In genomic region chr7:82938311-82938710, GRCm38 (mm10) we compare ENCODE assay signal across 13 mouse cellular contexts.
DNase-seq lines count a peak whose midpoint lies in the region; ATAC-seq lines count a peak whose summit lies in the region.
"Had no signal": no experiment of that assay in that cellular context is flagged by ENCODE, and none has a peak within 500 bp of the region (broad histone marks: within the 10 kb centered on the region; RNA-seq: fewer than 3 reads in every experiment).

No protein-coding gene starts in this region.

- H3K9ac ChIP-seq in midbrain, embryonic 13.5 days (replicated peaks) = no peak overlapping the region
- H3K9ac ChIP-seq: intestine, embryonic 15.5 days had no signal

- no peak overlapping the region for H3K4me2 ChIP-seq in midbrain, embryonic 13.5 days (replicated peaks)
- H3K4me2 ChIP-seq: intestine, embryonic 15.5 days had no signal

- 19% methylated on average over 3 of the region's 3 CpGs for WGBS in midbrain, embryonic 13.5 days

- DNase-seq in cerebellum, postnatal 10 days = peak; percentile 23 to 48
- peak; percentile 14 for DNase-seq in WW6 (ENCODE audit: low read depth, low spot score)
- DNase-seq in forelimb bud, embryonic 11.5 days (ENCODE audit: low read depth, low spot score) = peak; percentile 19
- no peak for DNase-seq in lung, postnatal 36 days
- DNase-seq in layer of hippocampus, adult 9-10 months (ENCODE audit: low spot score) = no peak
- no peak for DNase-seq in layer of hippocampus, postnatal 14 days (ENCODE audit: low spot score in 2 of 2)
- DNase-seq: cerebellum, adult 11 months; gastrocnemius, postnatal 14 days; kidney, postnatal 4 days; right cerebral cortex, postnatal 4 days had no signal

- H3K27me3 ChIP-seq in midbrain, embryonic 13.5 days = no peaks in the 10 kb centered on the region
- H3K27me3 ChIP-seq: intestine, embryonic 15.5 days had no signal

- ATAC-seq in cerebellum, adult (ENCODE audit: insufficient number of reproducible peaks, low FRiP score, low TSS enrichment) = no peak
- ATAC-seq in midbrain, embryonic 13.5 days = peak; percentile 71
- ATAC-seq: intestine, embryonic 15.5 days had no signal

- no peaks in the 10 kb centered on the region for H3K36me3 ChIP-seq in midbrain, embryonic 13.5 days
- H3K36me3 ChIP-seq: intestine, embryonic 15.5 days had no signal

- no peak overlapping the region for H3K27ac ChIP-seq in midbrain, embryonic 13.5 days
- H3K27ac ChIP-seq: intestine, embryonic 15.5 days had no signal

- H3K9me3 ChIP-seq in midbrain, embryonic 13.5 days = peaks cover 4% of the 10 kb centered on the region; the same call in 1 of the 2 replicates
- H3K9me3 ChIP-seq: intestine, embryonic 15.5 days had no signal

- H3K4me3 ChIP-seq in midbrain, embryonic 13.5 days (replicated peaks) = no peak overlapping the region
- H3K4me3 ChIP-seq: intestine, embryonic 15.5 days had no signal

- H3K4me1 ChIP-seq in midbrain, embryonic 13.5 days (replicated peaks) = peaks cover 10% of the 10 kb centered on the region
- H3K4me1 ChIP-seq: intestine, embryonic 15.5 days had no signal

Comparison
In these comparisons a context has a peak if more than half of its experiments do, and no peak if none do; other contexts are left out.
1. DNase-seq: peak in cerebellum, postnatal 10 days (2 of 2), WW6 (single experiment) and forelimb bud, embryonic 11.5 days (single experiment); none in lung, postnatal 36 days (single experiment), layer of hippocampus, adult 9-10 months (single experiment) and layer of hippocampus, postnatal 14 days (0 of 2).